Mouse (Mus musculus) erythroblast, adult 5-6 weeks (primary cell): ENCODE data around the gene Gm9507. TPM values are rescaled to one million over a fixed set of nuclear protein-coding genes. Genes with fewer than 3 reads are reported as not detected.
"Not testable (repeated sequence)": the region's sequence is repeated elsewhere in the genome, so short reads cannot be mapped to it uniquely, and the experiment has no call there.

Experiments
- ATAC-seq: replicated peaks from 2 replicates; pipeline ENCODE4 v1.8.0; 2016; ENCODE audit warnings: moderate number of reproducible peaks, mild to moderate bottlenecking, moderate TSS enrichment, inconsistent platforms; ENCODE audit not compliant: poor library complexity, low FRiP score, severe bottlenecking
- total RNA-seq, 2 experiments: library from RNA; stranded (forward) in 1 of 2; stranded (reverse) in 1 of 2; fragments of 150-400 nt in 1 of 2; fragments of 200-764, 138-1000 nt in 1 of 2; gene quantifications; 2 replicates each; pipeline versions ENCODE4 v1.2.3 to v1.2.4; 2015 to 2017; ENCODE audit warnings: low replicate concordance in 2 of 2

Gene Gm9507
- total RNA-seq, 2 experiments from 2014 or later: not detected

- ATAC-seq: not testable (repeated sequence)
These were observed 29.2 kb downstream of the Gm9507 start, which contains the start of gene Gm3250 for GRCm38 (mm10) chr10:77782442-77782841. Gene Gm3250 (minus strand): TSS chr10:77782542.

- not testable (repeated sequence) for ATAC-seq
These were observed 34.8 kb downstream of the Gm9507 start, which contains the start of gene Gm7138 for GRCm38 (mm10) chr10:77776844-77777243. Gene Gm7138 (minus strand): TSS chr10:77776944.

- ATAC-seq: not testable (repeated sequence)
These were observed 39.5 kb downstream of the Gm9507 start for GRCm38 (mm10) chr10:77772142-77772541.

DNA sequence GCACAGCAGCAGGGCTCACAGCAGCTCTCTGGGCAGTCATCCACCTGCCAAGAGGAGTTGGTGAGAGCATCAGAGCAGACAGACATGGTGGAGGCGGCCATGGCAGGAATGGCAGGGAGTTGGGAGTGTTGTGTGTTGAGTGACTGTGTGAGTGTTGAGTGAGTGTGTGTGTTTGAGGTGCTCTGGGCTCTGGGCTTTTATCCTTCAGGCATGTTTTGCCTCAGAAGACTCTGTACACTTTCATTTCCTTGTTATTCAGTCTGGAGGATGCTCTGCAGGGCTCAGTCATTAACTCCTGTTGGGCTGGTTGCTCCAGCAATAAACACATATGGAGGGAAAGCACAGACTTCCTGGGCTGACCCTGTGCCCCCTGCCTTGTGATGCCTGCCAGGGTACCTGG, 40.4 kb downstream of the Gm9507 start, which contains the start of gene Gm3238:
Gene Gm3238 (minus strand): TSS at position 101 of the 400 bp plus-strand sequence.
- not testable (repeated sequence) for ATAC-seq

- no peak for ATAC-seq
These were observed 41.9 kb downstream of the Gm9507 start for GRCm38 (mm10) chr10:77769727-77770126.

Other genes with a start within 250 kb of the Gm9507 start
Only the 30 nearest of the 33 such genes appear.
- 6.3 and 20.2 TPM in 2 replicates for gene Sumo3, start 205.7 kb downstream of the Gm9507 start, total RNA-seq (2015; ENCODE audit: low replicate concordance)
- 30.7 and 32.1 TPM in 2 replicates for gene Sumo3, start 205.7 kb downstream of the Gm9507 start, total RNA-seq (2017; ENCODE audit: low replicate concordance)
- not detected in 2 replicates for gene Gm49325, start 205.6 kb downstream of the Gm9507 start, total RNA-seq (2015; ENCODE audit: low replicate concordance)
- gene Gm49325, start 205.6 kb downstream of the Gm9507 start, total RNA-seq (2017; ENCODE audit: low replicate concordance): not detected in 2 replicates
- gene Ube2g2, start 189.6 kb downstream of the Gm9507 start, total RNA-seq (2015; ENCODE audit: low replicate concordance): 6.1 and 7.5 TPM in 2 replicates
- gene Ube2g2, start 189.6 kb downstream of the Gm9507 start, total RNA-seq (2017; ENCODE audit: low replicate concordance): 10.5 and 14.4 TPM in 2 replicates
- gene Tspear, start 125.3 kb downstream of the Gm9507 start, total RNA-seq (2015; ENCODE audit: low replicate concordance): not detected in 2 replicates
- gene Tspear, start 125.3 kb downstream of the Gm9507 start, total RNA-seq (2017; ENCODE audit: low replicate concordance): not detected in 2 replicates
- not detected in 2 replicates for gene Gm19402, start 121.1 kb downstream of the Gm9507 start, total RNA-seq (2015; ENCODE audit: low replicate concordance)
- gene Gm19402, start 121.1 kb downstream of the Gm9507 start, total RNA-seq (2017; ENCODE audit: low replicate concordance): not detected in 2 replicates
- not detected in 2 replicates for gene Gm9508, start 114.6 kb downstream of the Gm9507 start, total RNA-seq (2015; ENCODE audit: low replicate concordance)
- gene Gm9508, start 114.6 kb downstream of the Gm9507 start, total RNA-seq (2017; ENCODE audit: low replicate concordance): not detected in 2 replicates
- not detected in 2 replicates for gene Gm10272, start 105.2 kb downstream of the Gm9507 start, total RNA-seq (2015; ENCODE audit: low replicate concordance)
- not detected in 2 replicates for gene Gm10272, start 105.2 kb downstream of the Gm9507 start, total RNA-seq (2017; ENCODE audit: low replicate concordance)
- not detected in 2 replicates for gene Gm10024, start 100.4 kb downstream of the Gm9507 start, total RNA-seq (2015; ENCODE audit: low replicate concordance)
- not detected in 2 replicates for gene Gm10024, start 100.4 kb downstream of the Gm9507 start, total RNA-seq (2017; ENCODE audit: low replicate concordance)
- gene Gm10142, start 96.0 kb downstream of the Gm9507 start, total RNA-seq (2015; ENCODE audit: low replicate concordance): not detected in 2 replicates
- not detected in 2 replicates for gene Gm10142, start 96.0 kb downstream of the Gm9507 start, total RNA-seq (2017; ENCODE audit: low replicate concordance)
- not detected in 2 replicates for gene Krtap12-1, start 91.2 kb downstream of the Gm9507 start, total RNA-seq (2015; ENCODE audit: low replicate concordance)
- not detected in 2 replicates for gene Krtap12-1, start 91.2 kb downstream of the Gm9507 start, total RNA-seq (2017; ENCODE audit: low replicate concordance)
- gene Gm10100, start 85.4 kb downstream of the Gm9507 start, total RNA-seq (2015; ENCODE audit: low replicate concordance): not detected in 2 replicates
- not detected in 2 replicates for gene Gm10100, start 85.4 kb downstream of the Gm9507 start, total RNA-seq (2017; ENCODE audit: low replicate concordance)
- not detected in 2 replicates for gene Gm18596, start 69.2 kb downstream of the Gm9507 start, total RNA-seq (2015; ENCODE audit: low replicate concordance)
- not detected in 2 replicates for gene Gm18596, start 69.2 kb downstream of the Gm9507 start, total RNA-seq (2017; ENCODE audit: low replicate concordance)
- not detected in 2 replicates for gene Gm9736, start 60.5 kb downstream of the Gm9507 start, total RNA-seq (2015; ENCODE audit: low replicate concordance)
- gene Gm9736, start 60.5 kb downstream of the Gm9507 start, total RNA-seq (2017; ENCODE audit: low replicate concordance): not detected in 2 replicates
- gene Gm3233, start 52.2 kb downstream of the Gm9507 start, total RNA-seq (2015; ENCODE audit: low replicate concordance): not detected in 2 replicates
- not detected in 2 replicates for gene Gm3233, start 52.2 kb downstream of the Gm9507 start, total RNA-seq (2017; ENCODE audit: low replicate concordance)
- not detected in 2 replicates for gene Gm3238, start 40.5 kb downstream of the Gm9507 start, total RNA-seq (2015; ENCODE audit: low replicate concordance)
- gene Gm3238, start 40.5 kb downstream of the Gm9507 start, total RNA-seq (2017; ENCODE audit: low replicate concordance): not detected in 2 replicates
- not detected in 2 replicates for gene Gm7138, start 34.9 kb downstream of the Gm9507 start, total RNA-seq (2015; ENCODE audit: low replicate concordance)
- gene Gm7138, start 34.9 kb downstream of the Gm9507 start, total RNA-seq (2017; ENCODE audit: low replicate concordance): not detected in 2 replicates
- not detected in 2 replicates for gene Gm3250, start 29.3 kb downstream of the Gm9507 start, total RNA-seq (2015; ENCODE audit: low replicate concordance)
- not detected in 2 replicates for gene Gm3250, start 29.3 kb downstream of the Gm9507 start, total RNA-seq (2017; ENCODE audit: low replicate concordance)
- not detected in 2 replicates for gene Gm7137, start 23.6 kb downstream of the Gm9507 start, total RNA-seq (2015; ENCODE audit: low replicate concordance)
- gene Gm7137, start 23.6 kb downstream of the Gm9507 start, total RNA-seq (2017; ENCODE audit: low replicate concordance): not detected in 2 replicates
- not detected in 2 replicates for gene Gm9639, start 16.8 kb downstream of the Gm9507 start, total RNA-seq (2015; ENCODE audit: low replicate concordance)
- not detected in 2 replicates for gene Gm9639, start 16.8 kb downstream of the Gm9507 start, total RNA-seq (2017; ENCODE audit: low replicate concordance)
- gene Gm19668, start 12.7 kb downstream of the Gm9507 start, total RNA-seq (2015; ENCODE audit: low replicate concordance): not detected in 2 replicates
- gene Gm19668, start 12.7 kb downstream of the Gm9507 start, total RNA-seq (2017; ENCODE audit: low replicate concordance): not detected in 2 replicates
- not detected in 2 replicates for gene Gm2696, start 2.8 kb upstream of the Gm9507 start, total RNA-seq (2015; ENCODE audit: low replicate concordance)
- gene Gm2696, start 2.8 kb upstream of the Gm9507 start, total RNA-seq (2017; ENCODE audit: low replicate concordance): not detected in 2 replicates
- gene Krtap10-4, start 15.3 kb upstream of the Gm9507 start, total RNA-seq (2015; ENCODE audit: low replicate concordance): not detected in 2 replicates
- not detected in 2 replicates for gene Krtap10-4, start 15.3 kb upstream of the Gm9507 start, total RNA-seq (2017; ENCODE audit: low replicate concordance)
- not detected in 2 replicates for gene Krtap10-10, start 24.1 kb upstream of the Gm9507 start, total RNA-seq (2015; ENCODE audit: low replicate concordance)
- not detected in 2 replicates for gene Krtap10-10, start 24.1 kb upstream of the Gm9507 start, total RNA-seq (2017; ENCODE audit: low replicate concordance)
- not detected in 2 replicates for gene Gm36176, start 35.0 kb upstream of the Gm9507 start, total RNA-seq (2015; ENCODE audit: low replicate concordance)
- not detected in 2 replicates for gene Gm36176, start 35.0 kb upstream of the Gm9507 start, total RNA-seq (2017; ENCODE audit: low replicate concordance)
- not detected in 2 replicates for gene Gm10318, start 41.0 kb upstream of the Gm9507 start, total RNA-seq (2015; ENCODE audit: low replicate concordance)
- not detected in 2 replicates for gene Gm10318, start 41.0 kb upstream of the Gm9507 start, total RNA-seq (2017; ENCODE audit: low replicate concordance)
- gene Gm3285, start 50.1 kb upstream of the Gm9507 start, total RNA-seq (2015; ENCODE audit: low replicate concordance): not detected in 2 replicates
- not detected in 2 replicates for gene Gm3285, start 50.1 kb upstream of the Gm9507 start, total RNA-seq (2017; ENCODE audit: low replicate concordance)
- not detected in 2 replicates for gene Lrrc3, start 90.7 kb upstream of the Gm9507 start, total RNA-seq (2015; ENCODE audit: low replicate concordance)
- not detected in 2 replicates for gene Lrrc3, start 90.7 kb upstream of the Gm9507 start, total RNA-seq (2017; ENCODE audit: low replicate concordance)
- 3.1 and 5.4 TPM in 2 replicates for gene Trpm2, start 158.7 kb upstream of the Gm9507 start, total RNA-seq (2015; ENCODE audit: low replicate concordance)
- 3.4 and 9.8 TPM in 2 replicates for gene Trpm2, start 158.7 kb upstream of the Gm9507 start, total RNA-seq (2017; ENCODE audit: low replicate concordance)
- 0.77 and 3.1 TPM in 2 replicates for gene 1810043G02Rik, start 166.7 kb upstream of the Gm9507 start, total RNA-seq (2015; ENCODE audit: low replicate concordance)
- 0.28 and 0.68 TPM in 2 replicates for gene 1810043G02Rik, start 166.7 kb upstream of the Gm9507 start, total RNA-seq (2017; ENCODE audit: low replicate concordance)
- gene Pfkl, start 198.2 kb upstream of the Gm9507 start, total RNA-seq (2015; ENCODE audit: low replicate concordance): 0.96 and 1.5 TPM in 2 replicates
- gene Pfkl, start 198.2 kb upstream of the Gm9507 start, total RNA-seq (2017; ENCODE audit: low replicate concordance): 7.3 and 11.6 TPM in 2 replicates